Mouse (Mus musculus) cerebellum, postnatal 10 days (tissue): ENCODE results near the gene Tssk3.
A peak's percentile ranks its signal among the peaks of the same experiment; 100 is the strongest.

ENCODE experiments used
- DNase-seq, 2 experiments: peaks; one replicate each; pipeline ENCODE4 v3.0.0; 2021; ENCODE audit warnings: mixed read lengths in 2 of 2

Tssk3 gene

DNA sequence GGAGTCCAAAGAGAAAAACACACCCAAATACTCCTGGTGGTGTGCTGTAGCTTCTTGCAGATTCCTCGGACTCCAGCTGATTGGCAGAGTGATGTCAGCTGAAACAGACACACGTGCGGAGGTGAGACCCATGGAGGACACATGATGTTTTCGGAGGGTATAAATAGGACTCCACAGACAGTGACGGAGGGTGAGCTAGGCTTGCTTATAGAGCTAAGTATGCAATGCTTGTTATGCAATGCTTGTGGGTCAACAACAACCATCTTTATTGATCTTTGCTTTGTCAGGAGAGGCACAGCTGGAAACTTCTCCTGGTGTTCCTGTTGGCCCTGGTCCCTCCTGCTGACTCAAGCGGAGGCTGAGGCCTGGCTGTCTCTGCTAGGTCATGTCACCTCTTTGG lies 42.1 kb downstream of the Tssk3 start:
- no peak for DNase-seq

GRCm38 (mm10) chr4:129447778-129448563 lies 42.9 kb downstream of the Tssk3 start:
- DNase-seq = peak; percentile 28

- no peak for DNase-seq
Measured at GRCm38 (mm10) chr4:129447360-129447759, 43.5 kb downstream of the Tssk3 start.

GRCm38 (mm10) chr4:129441145-129441544 lies 49.7 kb downstream of the Tssk3 start:
- DNase-seq = peak in 1 of 2 experiments; percentile 35

DNA sequence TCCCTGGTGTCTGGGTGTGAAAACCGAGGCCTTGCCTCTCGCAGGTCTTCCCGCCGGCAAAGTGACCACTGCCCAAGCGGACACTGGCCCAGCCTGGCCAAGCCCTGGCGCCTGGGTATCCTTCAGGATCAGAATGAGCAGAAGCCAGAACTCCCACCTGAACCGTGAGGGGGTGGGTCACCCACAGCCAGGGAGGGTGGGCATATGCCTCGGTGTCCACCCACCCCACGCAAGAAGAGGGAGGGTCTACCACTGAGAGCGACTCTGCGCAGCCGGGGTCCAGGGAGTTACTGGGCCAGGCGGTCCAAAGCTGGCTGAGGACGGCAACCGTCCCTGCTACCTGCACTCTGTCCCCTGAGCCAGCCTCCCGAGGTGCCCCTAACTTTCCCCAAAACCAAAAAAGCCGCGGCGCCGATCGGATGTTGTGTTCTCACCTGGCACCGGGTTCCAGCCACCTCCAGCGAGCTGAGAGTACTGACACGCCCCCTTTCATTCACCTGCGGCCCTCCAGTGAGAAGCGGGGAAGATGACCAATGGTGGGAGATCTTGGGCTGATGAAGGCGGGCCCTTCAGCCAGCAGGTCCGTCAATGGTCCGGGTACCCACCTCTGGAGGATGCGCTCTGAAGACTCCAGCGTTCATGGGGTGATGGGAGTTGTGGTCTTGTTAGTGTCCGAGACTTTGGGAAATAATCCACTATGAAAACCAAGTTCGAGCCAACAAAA lies 50.3 kb downstream of the Tssk3 start, which contains the start of gene Zbtb8b:
Gene Zbtb8b (minus strand): TSS at position 514 of the 724 bp plus-strand sequence.
- DNase-seq = peak; percentile 89 to 91
